Mouse (Mus musculus) kidney, postnatal 0 days (tissue): ENCODE results near the gene Sufu. TPM values are rescaled to one million over a fixed set of nuclear protein-coding genes. Genes with fewer than 3 reads are reported as not detected.

ENCODE experiments used
- ATAC-seq: fragments of 200-750 bp; cut with Nextera tagmentation; replicated peaks from 2 replicates; pipeline ENCODE4 v1.8.0; 2017; ENCODE audit warnings: low read depth, moderate number of reproducible peaks, moderate TSS enrichment, moderate library complexity; ENCODE audit not compliant: low FRiP score
- DNase-seq: peaks from one replicate; pipeline ENCODE4 v3.0.0-alpha.2; 2016; ENCODE audit warnings: low spot score
- H3K27ac ChIP-seq: fragments of 300-500 bp; sonication (generic); 2 replicates; pipeline ENCODE4 v1.5.1; 2014; ENCODE audit warnings: mild to moderate bottlenecking
- H3K27me3 ChIP-seq: fragments of 300-500 bp; sonication (generic); 2 replicates; pipeline ENCODE4 v1.6.1; 2014; ENCODE audit warnings: low read length, mixed read lengths; ENCODE audit not compliant: insufficient read depth
- H3K36me3 ChIP-seq: fragments of 300-500 bp; sonication (generic); 2 replicates; pipeline ENCODE4 v1.6.1; 2014; ENCODE audit warnings: low read length, mixed read lengths; ENCODE audit not compliant: insufficient read depth
- H3K4me1 ChIP-seq: fragments of 300-500 bp; sonication (generic); replicated peaks from 2 replicates; pipeline ENCODE4 v1.6.1; 2014; ENCODE audit warnings: antibody characterized with exemption, low read length, mixed read lengths; ENCODE audit not compliant: insufficient read depth
- H3K4me2 ChIP-seq: fragments of 300-500 bp; sonication (generic); 2 replicates; pipeline ENCODE4 v1.6.1; 2014; ENCODE audit warnings: mild to moderate bottlenecking, low read length, moderate library complexity, mixed read lengths
- H3K4me3 ChIP-seq: fragments of 300-500 bp; sonication (generic); replicated peaks from 2 replicates; pipeline ENCODE4 v1.5.1; 2014; ENCODE audit warnings: low read depth, low read length
- H3K9ac ChIP-seq: fragments of 300-500 bp; sonication (generic); 2 replicates; pipeline ENCODE4 v1.6.1; 2014; ENCODE audit warnings: low read depth, low read length
- H3K9me3 ChIP-seq: fragments of 300-500 bp; sonication (generic); replicated peaks from 2 replicates; pipeline ENCODE4 v1.6.1; 2016; ENCODE audit warnings: low read length, inconsistent platforms, mixed read lengths
- CTCF ChIP-seq: IDR thresholded peaks from 2 replicates; pipeline ENCODE4 v1.5.1; 2016; ENCODE audit warnings: antibody characterized with exemption, low read depth, mild to moderate bottlenecking, moderate library complexity
- WGBS: fragments of 180-500 bp; shearing (Covaris S2); extraction: QIAGEN DNeasy Blood & Tissue Kit; methylation state at CpG from one replicate; pipeline ENCODE4 v1.1.7; 2014; 5-methylcytosine and 5-hydroxymethylcytosine counted together
- polyA plus RNA-seq: library from polyadenylated mRNA; unstranded; fragments of >200 nt; fragmentation: Nextera tagmentation; extraction: Ambion mirVana; gene quantifications from 2 replicates; pipeline ENCODE4 v1.2.1, GENCODE M21; 2015

Sufu gene
- polyA plus RNA-seq, 1 experiment from 2014 or later, result 30.6 TPM

DNA sequence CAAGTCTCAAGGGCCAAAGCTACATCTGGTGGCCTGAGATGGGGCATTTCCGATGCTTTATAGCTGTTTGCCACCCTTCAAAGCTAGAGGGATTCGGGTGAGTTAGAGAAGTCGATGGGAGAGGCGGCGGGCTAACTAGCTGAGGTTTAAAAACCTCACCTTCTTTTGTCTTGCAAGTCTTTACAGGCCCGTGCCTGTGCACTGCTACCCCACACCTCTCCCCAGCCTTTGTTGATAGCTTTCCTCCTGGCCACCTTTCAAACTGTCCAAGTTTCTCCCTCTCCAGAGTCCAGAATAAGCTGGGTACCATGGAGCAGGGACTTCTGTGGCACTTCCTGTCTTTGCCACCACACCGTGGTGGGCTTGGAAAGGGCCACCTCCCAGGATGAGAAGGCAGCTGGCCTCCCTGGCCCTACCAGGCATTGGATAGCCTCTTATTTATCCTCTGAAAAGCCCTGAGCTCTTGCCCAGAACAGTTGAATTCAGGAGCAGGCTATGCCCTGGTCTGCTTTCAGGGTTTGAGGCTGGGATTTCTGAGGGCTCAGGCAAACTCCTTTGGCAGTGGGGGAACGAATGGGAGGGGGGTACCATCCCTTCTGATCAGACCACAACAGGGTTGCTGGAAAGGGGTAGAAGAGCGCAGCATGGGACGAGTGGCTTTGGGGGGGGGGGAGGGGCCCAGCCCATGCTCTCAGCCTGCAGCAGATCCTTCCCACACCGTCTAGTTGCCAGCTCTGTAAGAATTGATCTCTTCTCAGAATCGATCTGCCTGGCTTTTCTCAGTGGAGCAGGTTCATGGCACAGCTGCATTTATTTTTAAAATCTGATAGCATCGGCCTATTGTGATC lies 133.1 kb downstream of the Sufu start:
- peak overlapping the region; percentile 52 for H3K4me2 ChIP-seq
- no peaks in the 10 kb centered on the region for H3K36me3 ChIP-seq
- H3K4me1 ChIP-seq, result peaks cover 82% of the 10 kb centered on the region
- H3K4me3 ChIP-seq, result no peak overlapping the region
- ATAC-seq (no peak), DNase-seq (no peak)
- no peaks in the 10 kb centered on the region for H3K9me3 ChIP-seq
- peak overlapping the region; percentile 86 for H3K27ac ChIP-seq
- peak overlapping the region; percentile 47; the same call in 1 of the 2 replicates for H3K9ac ChIP-seq
- WGBS, result 23% methylated on average over 13 of the region's 13 CpGs
- H3K27me3 ChIP-seq, result no peaks in the 10 kb centered on the region
- TF ChIP-seq CTCF, result no peak

GRCm38 (mm10) chr19:46530449-46530990 lies 133.8 kb downstream of the Sufu start:
- DNase-seq, result peak; percentile 70
- H3K4me2 ChIP-seq, result peak overlapping the region; percentile 39

GRCm38 (mm10) chr19:46531071-46532030 lies 134.7 kb downstream of the Sufu start:
- Histone ChIP-seq H3K4me1 (peaks cover 72% of the 10 kb centered on the region), H3K27me3 (no peaks in the 10 kb centered on the region), H3K4me2 (peak overlapping the region; percentile 39), H3K4me3 (no peak overlapping the region), H3K27ac (peak overlapping the region; percentile 86), H3K9me3 (no peaks in the 10 kb centered on the region), H3K9ac (peak overlapping the region; percentile 31; the same call in 1 of the 2 replicates), H3K36me3 (no peaks in the 10 kb centered on the region)
- ATAC-seq (no peak), DNase-seq (peak; percentile 64)
- 12% methylated on average over 16 of the region's 16 CpGs for WGBS
- TF ChIP-seq CTCF, result peak; percentile 32; the same call in 1 of the 2 replicates

More at GRCm38 (mm10) chr19:46530449-46530990, 133.8 kb downstream of the Sufu start:
- peak overlapping the region; percentile 86 for H3K27ac ChIP-seq
- H3K4me1 ChIP-seq, result peaks cover 78% of the 10 kb centered on the region
- no peak for ATAC-seq
- WGBS, result 29% methylated on average over 8 of the region's 8 CpGs
- peak overlapping the region; percentile 18; the same call in 1 of the 2 replicates for H3K9ac ChIP-seq
- no peak for TF ChIP-seq CTCF
- no peaks in the 10 kb centered on the region for H3K27me3 ChIP-seq
- H3K9me3 ChIP-seq, result no peaks in the 10 kb centered on the region
- H3K4me3 ChIP-seq, result no peak overlapping the region
- H3K36me3 ChIP-seq, result no peaks in the 10 kb centered on the region

DNA sequence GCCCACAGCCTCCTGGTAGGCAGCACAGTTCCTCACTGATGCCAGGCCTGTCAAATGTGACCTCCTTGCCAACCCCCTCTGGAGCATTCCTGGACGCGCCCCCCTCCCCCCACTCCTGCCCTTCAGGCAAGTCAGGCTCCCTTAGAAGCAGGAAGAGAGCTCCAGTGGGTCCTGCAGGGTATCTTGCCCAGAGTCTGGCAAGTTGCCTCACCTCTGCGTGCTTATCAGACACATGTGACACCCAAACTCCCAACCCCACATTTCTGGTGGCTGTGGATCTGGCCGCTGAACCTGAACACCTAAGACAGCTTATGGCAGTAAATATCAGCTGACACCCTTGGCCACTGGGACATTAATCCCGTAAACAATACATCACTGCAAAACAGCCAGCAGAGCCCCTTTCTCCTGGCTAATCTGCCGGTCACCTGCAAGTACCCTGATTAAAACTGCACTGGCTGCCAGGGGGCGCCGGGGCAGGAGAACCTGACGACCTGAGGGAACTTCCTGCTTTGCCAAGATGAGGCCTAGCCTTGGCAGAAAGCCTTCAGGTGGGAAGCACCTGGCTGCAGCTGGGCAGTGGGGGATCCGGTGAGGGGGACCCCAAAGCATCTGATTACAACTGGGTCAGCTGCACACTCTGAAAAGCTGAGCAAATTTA lies 135.5 kb downstream of the Sufu start:
- no peak; the same call in 1 of the 2 replicates for TF ChIP-seq CTCF
- Histone ChIP-seq H3K9me3 (no peaks in the 10 kb centered on the region), H3K4me2 (0 out of 2 replicates have a peak overlapping the region, but pooled peaks have one; percentile 14), H3K4me3 (no peak overlapping the region), H3K4me1 (peaks cover 68% of the 10 kb centered on the region), H3K36me3 (no peaks in the 10 kb centered on the region), H3K9ac (no peak overlapping the region), H3K27ac (peak overlapping the region; percentile 86), H3K27me3 (no peaks in the 10 kb centered on the region)
- peak; percentile 26 for ATAC-seq
- WGBS, result 10% methylated on average over 10 of the region's 10 CpGs
- peak; percentile 82 for DNase-seq

DNA sequence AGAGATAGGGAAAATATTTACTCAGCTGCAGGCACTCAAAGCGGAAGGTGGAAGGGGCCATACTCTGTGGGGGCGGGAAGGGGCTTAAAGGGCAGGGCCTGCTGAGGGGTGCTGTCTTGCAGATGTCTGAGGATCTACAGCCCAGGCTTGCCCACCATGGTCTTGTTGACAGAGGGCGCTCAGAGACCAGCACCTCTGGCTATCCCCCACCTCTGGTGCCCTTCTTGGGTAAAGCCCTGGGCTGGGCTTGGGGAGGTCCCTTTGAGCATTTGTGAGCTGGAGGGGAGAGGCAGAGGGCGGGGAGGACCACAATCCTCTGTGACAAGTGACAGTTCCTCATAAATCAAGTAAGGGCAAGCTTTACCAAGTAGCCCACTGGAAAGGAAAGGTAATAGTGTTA lies 136.4 kb downstream of the Sufu start:
- H3K9ac ChIP-seq, result no peak overlapping the region
- H3K4me2 ChIP-seq, result no peak overlapping the region
- H3K36me3 ChIP-seq, result no peaks in the 10 kb centered on the region
- no peaks in the 10 kb centered on the region for H3K9me3 ChIP-seq
- no peak for TF ChIP-seq CTCF
- peak; percentile 52 for DNase-seq
- no peaks in the 10 kb centered on the region for H3K27me3 ChIP-seq
- H3K4me3 ChIP-seq, result no peak overlapping the region
- peaks cover 60% of the 10 kb centered on the region for H3K4me1 ChIP-seq
- whole genome bisulfite sequencing, result 46% methylated on average over 4 of the region's 4 CpGs
- ATAC-seq, result no peak
- H3K27ac ChIP-seq, result peak overlapping the region; percentile 86
